Comparison of ENCODE assay signal across 27 mouse cellular contexts in the genomic region with DNA sequence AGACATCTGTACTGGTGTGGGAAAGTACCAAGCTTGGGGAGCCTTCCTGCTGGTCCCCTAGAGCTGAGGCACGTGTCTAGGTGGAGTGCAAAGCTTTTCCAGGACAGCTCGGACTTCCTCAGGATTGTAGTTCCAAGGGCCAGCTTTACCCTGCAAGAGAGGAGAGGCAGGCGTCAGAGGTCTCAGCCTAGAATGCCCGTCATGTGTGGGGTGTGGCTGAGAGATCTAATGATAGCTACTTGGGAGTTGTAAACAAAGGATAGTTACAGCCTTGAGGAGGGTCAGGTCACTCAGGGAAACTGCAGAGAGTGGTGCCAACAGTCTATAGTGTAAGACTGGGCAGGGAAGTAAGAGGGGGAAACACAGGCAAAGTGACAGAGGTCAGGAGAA. TPM values are rescaled to one million over a fixed set of nuclear protein-coding genes. Genes with fewer than 3 reads are reported as not detected.
DNase-seq lines count a peak whose midpoint lies in the region; ATAC-seq and TF ChIP-seq lines count a peak whose summit lies in the region.
"Had no signal": no experiment of that assay in that cellular context is flagged by ENCODE, and none has a peak within 500 bp of the region (broad histone marks: within the 10 kb centered on the region; RNA-seq: fewer than 3 reads in every experiment).

No protein-coding gene starts in this region.

- WGBS in forebrain, embryonic 16.5 days = 57% methylated on average over 4 of the region's 4 CpGs
- 72% methylated on average over 4 of the region's 4 CpGs for WGBS in forebrain, embryonic 12.5 days
- WGBS in stomach, postnatal 0 days = 14% methylated on average over 4 of the region's 4 CpGs

- DNase-seq in layer of hippocampus, adult 2 months (ENCODE audit: low spot score in 2 of 2) = no peak
- no peak for DNase-seq in layer of hippocampus, postnatal 14 days (ENCODE audit: low spot score in 2 of 2)
- DNase-seq in lung, postnatal 10 days = peak; percentile 59
- DNase-seq in stomach, postnatal 0 days (ENCODE audit: low spot score) = peak; percentile 41
- no peak for DNase-seq in adrenal gland, postnatal 25 days
- DNase-seq: adrenal gland, postnatal 10 days; cerebellum, adult 11 months; cerebellum, postnatal 14 days; embryo, embryonic 11 days; gastrocnemius, postnatal 36 days; kidney, adult 8-10 months had no signal

- H3K9me3 ChIP-seq in forebrain, embryonic 16.5 days (ENCODE audit: control insufficient read depth, low read length) = no peaks in the 10 kb centered on the region
- no peaks in the 10 kb centered on the region for H3K9me3 ChIP-seq in forebrain, embryonic 12.5 days
- no peaks in the 10 kb centered on the region for H3K9me3 ChIP-seq in stomach, postnatal 0 days (ENCODE audit: control insufficient read depth, low read length)
- H3K9me3 ChIP-seq: hindbrain, embryonic 10.5 days; limb, embryonic 15.5 days; liver, embryonic 15.5 days; midbrain, embryonic 13.5 days; neural tube, embryonic 13.5 days had no signal

- no peak for TF ChIP-seq EP300 in stomach, postnatal 0 days (optimal IDR thresholded peaks at IDR 0.05)

- no peak for ATAC-seq in forebrain, embryonic 16.5 days
- no peak for ATAC-seq in forebrain, embryonic 12.5 days (ENCODE audit: low FRiP score)
- peak; percentile 74 for ATAC-seq in stomach, postnatal 0 days (ENCODE audit: low FRiP score, low TSS enrichment)
- ATAC-seq: activated CD4-positive, CD25-positive, alpha-beta regulatory T cell, adult 4 months; CD4-positive, CD25-positive, alpha-beta regulatory T cell, adult 4 months; hindbrain, postnatal 0 days; midbrain, embryonic 13.5 days had no signal

- no peak overlapping the region for H3K4me2 ChIP-seq in forebrain, embryonic 16.5 days (ENCODE audit: low read length)
- no peak overlapping the region for H3K4me2 ChIP-seq in forebrain, embryonic 12.5 days
- no peak overlapping the region for H3K4me2 ChIP-seq in stomach, postnatal 0 days (replicated peaks; ENCODE audit: low read depth)
- H3K4me2 ChIP-seq: limb, embryonic 15.5 days; liver, embryonic 15.5 days; midbrain, embryonic 13.5 days; neural tube, embryonic 13.5 days had no signal

- no peak for TF ChIP-seq CTCF in layer of hippocampus, adult 2 months (conservative IDR thresholded peaks at IDR 0.05)
- no peak for TF ChIP-seq CTCF in stomach, postnatal 0 days (IDR thresholded peaks at IDR 0.05; ENCODE audit: low read depth)

- H3K27me3 ChIP-seq in forebrain, embryonic 16.5 days (replicated peaks; ENCODE audit: control insufficient read depth, insufficient read depth, low read length) = no peaks in the 10 kb centered on the region
- H3K27me3 ChIP-seq in forebrain, embryonic 12.5 days = no peaks in the 10 kb centered on the region
- H3K27me3 ChIP-seq in stomach, postnatal 0 days (ENCODE audit: control insufficient read depth, insufficient read depth, low read length) = no peaks in the 10 kb centered on the region
- H3K27me3 ChIP-seq: limb, embryonic 15.5 days; liver, embryonic 15.5 days; midbrain, embryonic 13.5 days; neural tube, embryonic 13.5 days had no signal

- peaks cover 3% of the 10 kb centered on the region; the same call in 1 of the 2 replicates for H3K4me1 ChIP-seq in forebrain, embryonic 16.5 days (replicated peaks; ENCODE audit: control insufficient read depth, insufficient read depth, low read length)
- no peaks in the 10 kb centered on the region for H3K4me1 ChIP-seq in forebrain, embryonic 12.5 days
- H3K4me1 ChIP-seq in stomach, postnatal 0 days (replicated peaks; ENCODE audit: control insufficient read depth, insufficient read depth) = no peaks in the 10 kb centered on the region
- H3K4me1 ChIP-seq: limb, embryonic 15.5 days; liver, embryonic 15.5 days; midbrain, embryonic 13.5 days; neural tube, embryonic 13.5 days had no signal

- H3K36me3 ChIP-seq in forebrain, embryonic 16.5 days (ENCODE audit: control insufficient read depth, insufficient read depth) = no peaks in the 10 kb centered on the region
- no peaks in the 10 kb centered on the region for H3K36me3 ChIP-seq in forebrain, embryonic 12.5 days (replicated peaks)
- H3K36me3 ChIP-seq in stomach, postnatal 0 days (ENCODE audit: control insufficient read depth, insufficient read depth, low read length) = no peaks in the 10 kb centered on the region
- H3K36me3 ChIP-seq: hindbrain, embryonic 10.5 days; limb, embryonic 15.5 days; liver, embryonic 15.5 days; midbrain, embryonic 13.5 days; neural tube, embryonic 13.5 days had no signal

- no peak overlapping the region for H3K4me3 ChIP-seq in forebrain, embryonic 16.5 days (replicated peaks; ENCODE audit: low read length)
- no peak overlapping the region for H3K4me3 ChIP-seq in forebrain, embryonic 12.5 days (replicated peaks)
- H3K4me3 ChIP-seq in layer of hippocampus, adult 2 months = no peak overlapping the region
- H3K4me3 ChIP-seq in stomach, postnatal 0 days (ENCODE audit: low read depth, low read length) = no peak overlapping the region
- H3K4me3 ChIP-seq: hindbrain, embryonic 10.5 days; limb, embryonic 15.5 days; liver, embryonic 15.5 days; midbrain, embryonic 13.5 days; neural tube, embryonic 13.5 days had no signal

- H3K27ac ChIP-seq in forebrain, embryonic 16.5 days (ENCODE audit: low read length) = peak overlapping the region; percentile 0
- no peak overlapping the region for H3K27ac ChIP-seq in forebrain, embryonic 12.5 days
- peak overlapping the region; percentile 87 for H3K27ac ChIP-seq in layer of hippocampus, adult 2 months
- H3K27ac ChIP-seq in stomach, postnatal 0 days (replicated peaks) = no peak overlapping the region
- H3K27ac ChIP-seq: hindbrain, embryonic 10.5 days; hindbrain, postnatal 0 days; limb, embryonic 15.5 days; liver, embryonic 15.5 days; midbrain, embryonic 13.5 days; neural tube, embryonic 13.5 days had no signal

- H3K9ac ChIP-seq in forebrain, embryonic 16.5 days (replicated peaks; ENCODE audit: low read depth, low read length) = no peak overlapping the region
- no peak overlapping the region for H3K9ac ChIP-seq in forebrain, embryonic 12.5 days
- H3K9ac ChIP-seq in stomach, postnatal 0 days (ENCODE audit: low read length) = no peak overlapping the region
- H3K9ac ChIP-seq: limb, embryonic 15.5 days; liver, embryonic 15.5 days; midbrain, embryonic 13.5 days; neural tube, embryonic 13.5 days had no signal

RNA-seq across cellular contexts. Expression of a gene that starts 14.7 kb away (rescaled TPM):
- polyA plus RNA-seq in forebrain, embryonic 16.5 days (2015; fragmentation: Nextera tagmentation; extraction: Ambion mirVana) = not detected in 2 replicates
- not detected in 2 replicates for polyA plus RNA-seq in forebrain, embryonic 12.5 days (2016; fragmentation: Nextera tagmentation; extraction: Ambion mirVana)
- total RNA-seq in layer of hippocampus, adult 2 months (2021) = not detected
- total RNA-seq in layer of hippocampus, postnatal 14 days (2021) = not detected
- 0.87 and 0.93 TPM in 2 replicates for polyA plus RNA-seq in stomach, postnatal 0 days (2015; fragmentation: Nextera tagmentation; extraction: Ambion mirVana)
- 2.5 TPM in 1 of 2 replicates, not detected in the other for total RNA-seq in adrenal gland, postnatal 25 days (2021)
- total RNA-seq: ES-E14; gastrocnemius, postnatal 36 days; heart, adult 8-10 months; hindbrain, postnatal 0 days; layer of hippocampus, postnatal 36 days; left cerebral cortex, postnatal 36 days had no signal
- polyA plus RNA-seq: activated CD4-positive, CD25-positive, alpha-beta regulatory T cell, adult 4 months; CD4-positive, CD25-positive, alpha-beta regulatory T cell, adult 4 months; embryonic facial prominence, embryonic 14.5 days; heart, postnatal 0 days; hindbrain, embryonic 10.5 days; hindbrain, postnatal 0 days; liver, embryonic 15.5 days; neural tube, embryonic 13.5 days had no signal

RNA-seq across cellular contexts. Expression of a gene that starts 21.9 kb away (rescaled TPM):
- 52.0 and 55.4 TPM in 2 replicates for polyA plus RNA-seq in forebrain, embryonic 16.5 days (2015; fragmentation: Nextera tagmentation; extraction: Ambion mirVana)
- polyA plus RNA-seq in forebrain, embryonic 12.5 days (2016; fragmentation: Nextera tagmentation; extraction: Ambion mirVana) = 35.7 and 41.8 TPM in 2 replicates
- total RNA-seq in layer of hippocampus, adult 2 months (2021) = 10 to 100 TPM; 49.4 to 51.2 TPM
- total RNA-seq in layer of hippocampus, postnatal 14 days (2021) = 10 to 100 TPM; 49.9 to 53.6 TPM
- polyA plus RNA-seq in stomach, postnatal 0 days (2015; fragmentation: Nextera tagmentation; extraction: Ambion mirVana) = 67.9 and 68.8 TPM in 2 replicates
- total RNA-seq in adrenal gland, postnatal 25 days (2021) = 85.7 and 117 TPM in 2 replicates

RNA-seq across cellular contexts. Expression of a gene that starts 38.9 kb away (rescaled TPM):
- 34.6 and 43.1 TPM in 2 replicates for polyA plus RNA-seq in forebrain, embryonic 16.5 days (2015; fragmentation: Nextera tagmentation; extraction: Ambion mirVana)
- 34.3 and 37.8 TPM in 2 replicates for polyA plus RNA-seq in forebrain, embryonic 12.5 days (2016; fragmentation: Nextera tagmentation; extraction: Ambion mirVana)
- total RNA-seq in layer of hippocampus, adult 2 months (2021) = 10 to 100 TPM; 22.9 to 26.0 TPM
- total RNA-seq in layer of hippocampus, postnatal 14 days (2021) = 10 to 100 TPM; 19.3 to 21.3 TPM
- polyA plus RNA-seq in stomach, postnatal 0 days (2015; fragmentation: Nextera tagmentation; extraction: Ambion mirVana) = 32.7 and 33.0 TPM in 2 replicates
- 18.1 and 26.8 TPM in 2 replicates for total RNA-seq in adrenal gland, postnatal 25 days (2021)

RNA-seq across cellular contexts. Expression of a gene that starts 38.9 kb away (rescaled TPM):
- polyA plus RNA-seq in forebrain, embryonic 16.5 days (2015; fragmentation: Nextera tagmentation; extraction: Ambion mirVana) = 58.6 and 59.9 TPM in 2 replicates
- polyA plus RNA-seq in forebrain, embryonic 12.5 days (2016; fragmentation: Nextera tagmentation; extraction: Ambion mirVana) = 74.3 and 79.9 TPM in 2 replicates
- 10 to 100 TPM; 31.7 to 33.4 TPM for total RNA-seq in layer of hippocampus, adult 2 months (2021)
- total RNA-seq in layer of hippocampus, postnatal 14 days (2021) = 10 to 100 TPM; 38.5 to 42.3 TPM
- 28.1 and 29.3 TPM in 2 replicates for polyA plus RNA-seq in stomach, postnatal 0 days (2015; fragmentation: Nextera tagmentation; extraction: Ambion mirVana)
- total RNA-seq in adrenal gland, postnatal 25 days (2021) = 36.0 and 46.9 TPM in 2 replicates

Comparison
In these comparisons a context has a peak if more than half of its experiments do, and no peak if none do; other contexts are left out.
1. H3K27ac ChIP-seq: peak in forebrain, embryonic 16.5 days (single experiment) and layer of hippocampus, adult 2 months (single experiment); none in forebrain, embryonic 12.5 days (single experiment) and stomach, postnatal 0 days (single experiment).
2. DNase-seq: peak in lung, postnatal 10 days (single experiment) and stomach, postnatal 0 days (single experiment); none in layer of hippocampus, adult 2 months (0 of 2), layer of hippocampus, postnatal 14 days (0 of 2) and adrenal gland, postnatal 25 days (single experiment).